Mouse (Mus musculus): Measurements from ENCODE around the gene Sipa1l1. TPM values are rescaled to one million over a fixed set of nuclear protein-coding genes. Genes with fewer than 3 reads are reported as not detected.

Gene Sipa1l1
- total and polyA plus RNA-seq, 3 experiments = 13.6 to 36.7 (median 23.6) TPM

DNA sequence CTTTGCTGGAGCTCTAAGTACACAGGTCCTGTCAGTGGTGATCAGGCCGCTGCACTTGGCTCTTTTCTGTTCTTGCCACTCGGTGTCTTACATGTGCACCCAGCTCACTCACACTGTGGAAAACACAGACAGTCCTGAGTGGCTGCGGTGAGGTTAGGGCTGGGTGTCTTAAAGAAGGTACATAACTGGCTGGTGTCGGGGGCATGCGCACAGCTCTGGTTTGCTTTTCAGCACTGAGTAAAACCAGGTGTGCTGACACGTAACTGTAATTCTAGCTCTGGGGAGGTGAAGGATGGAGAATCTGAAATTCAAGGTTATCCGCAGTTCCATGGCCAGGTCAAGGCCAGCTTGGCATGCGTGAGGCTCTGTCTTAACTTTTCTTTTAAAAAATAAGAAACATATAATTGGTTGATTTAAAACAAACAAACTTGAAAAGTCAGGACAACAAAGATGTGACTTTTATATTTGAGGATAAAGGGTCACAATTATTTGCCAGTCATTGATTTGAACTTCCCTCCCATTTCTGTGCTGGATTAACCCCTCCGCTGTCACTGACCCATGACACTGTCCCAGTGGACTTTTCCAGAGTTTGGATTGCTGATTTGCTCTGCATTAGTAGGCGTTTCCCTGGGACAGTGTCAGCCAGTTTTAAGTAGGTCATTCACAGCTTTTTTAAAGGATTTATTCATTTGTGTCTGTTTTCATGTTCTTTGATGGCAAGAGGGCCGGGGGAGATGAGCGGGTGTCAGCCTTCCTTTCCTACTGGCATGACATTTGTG is 163.9 kb downstream of the Sipa1l1 start:
- in situ Hi-C loops (cut with MboI; ENCODE audit: low pct_ligation_motif_present, low pct_unique_long_range_greater_than_20kb, low sequenced_read_pairs) = no loop called here
- H3K9ac ChIP-seq (ENCODE audit: insufficient read depth, low read depth) = no peak overlapping the region
- H3K4me1 ChIP-seq (ENCODE audit: control insufficient read depth in 1 of 2, insufficient read depth in 2 of 2) = peaks cover 0 to 2% of the 10 kb centered on the region in 2 experiments; a peak in 1 of 4 replicates
- H3K79me2 ChIP-seq (replicated peaks; ENCODE audit: control insufficient read depth, extremely low read depth, insufficient read depth, poor library complexity, severe bottlenecking) = no peaks in the 10 kb centered on the region
- no peaks in the 10 kb centered on the region for H3K9me3 ChIP-seq (replicated peaks; ENCODE audit: low read length)
- H3K36me3 ChIP-seq (replicated peaks in 1 of 2; ENCODE audit: control insufficient read depth in 1 of 2, insufficient read depth in 1 of 2, low read length in 1 of 2) = peaks cover 0 to 27% of the 10 kb centered on the region in 2 experiments
- H3K27me3 ChIP-seq (replicated peaks) = no peaks in the 10 kb centered on the region
- no peak for TF ChIP-seq GABPA (IDR thresholded peaks at IDR 0.05; ENCODE audit: insufficient replicate concordance, low read depth, low read length)
- no peak overlapping the region for H3K27ac ChIP-seq (ENCODE audit: insufficient read depth, low read depth)
- dilution Hi-C loops (cut with MboI; ENCODE audit: extremely low pct_ligation_motif_present, extremely low pct_unique_long_range_greater_than_20kb, low sequenced_read_pairs) = no loop called here
- H3K4me3 ChIP-seq (replicated peaks in 1 of 3; ENCODE audit: low read depth in 2 of 3, low read length in 2 of 3, poor library complexity in 1 of 3) = no peak overlapping the region
- no peak overlapping the region for H3K4me2 ChIP-seq (ENCODE audit: insufficient read depth, low read depth, poor library complexity, severe bottlenecking)
- DNase-seq (ENCODE audit: extremely low read depth) = no peak

GRCm38 (mm10) chr12:82333999-82334398 is 164.9 kb downstream of the Sipa1l1 start:
- dilution Hi-C loops (cut with MboI; ENCODE audit: extremely low pct_ligation_motif_present, extremely low pct_unique_long_range_greater_than_20kb, low sequenced_read_pairs) (no loop called here), in situ Hi-C loops (cut with MboI; ENCODE audit: low pct_ligation_motif_present, low pct_unique_long_range_greater_than_20kb, low sequenced_read_pairs) (no loop called here)
- no peak overlapping the region for H3K9ac ChIP-seq (ENCODE audit: insufficient read depth, low read depth)
- no peak overlapping the region for H3K4me3 ChIP-seq (replicated peaks in 1 of 3; ENCODE audit: low read depth in 2 of 3, low read length in 2 of 3, poor library complexity in 1 of 3)
- no peaks in the 10 kb centered on the region for H3K27me3 ChIP-seq (replicated peaks)
- no peak for DNase-seq (ENCODE audit: extremely low read depth)
- no peak overlapping the region for H3K4me2 ChIP-seq (ENCODE audit: insufficient read depth, low read depth, poor library complexity, severe bottlenecking)
- H3K36me3 ChIP-seq (replicated peaks in 1 of 2; ENCODE audit: control insufficient read depth in 1 of 2, insufficient read depth in 1 of 2, low read length in 1 of 2) = peaks cover 0 to 25% of the 10 kb centered on the region in 2 experiments
- H3K27ac ChIP-seq (ENCODE audit: insufficient read depth, low read depth) = no peak overlapping the region
- no peaks in the 10 kb centered on the region for H3K9me3 ChIP-seq (replicated peaks; ENCODE audit: low read length)
- TF ChIP-seq GABPA (IDR thresholded peaks at IDR 0.05; ENCODE audit: insufficient replicate concordance, low read depth, low read length) = no peak
- no peak for TF ChIP-seq EP300 (IDR thresholded peaks at IDR 0.05; ENCODE audit: low read length)
- TF ChIP-seq RCOR1 (conservative IDR thresholded peaks at IDR 0.05; ENCODE audit: low read depth, low read length) = no peak
- TF ChIP-seq POLR2AphosphoS2 (IDR thresholded peaks at IDR 0.05; ENCODE audit: low read depth, low read length) = no peak
- TF ChIP-seq E2F4 (IDR thresholded peaks at IDR 0.05; ENCODE audit: insufficient replicate concordance, low read depth, low read length) = no peak
- TF ChIP-seq CHD2 (IDR thresholded peaks at IDR 0.05; ENCODE audit: low read length) = no peak
- no peak for TF ChIP-seq CHD1 (IDR thresholded peaks at IDR 0.05; ENCODE audit: low read depth, low read length)
- peaks cover 0 to 2% of the 10 kb centered on the region in 2 experiments; a peak in 1 of 4 replicates for H3K4me1 ChIP-seq (ENCODE audit: control insufficient read depth in 1 of 2, insufficient read depth in 2 of 2)
- H3K79me2 ChIP-seq (replicated peaks; ENCODE audit: control insufficient read depth, extremely low read depth, insufficient read depth, poor library complexity, severe bottlenecking) = no peaks in the 10 kb centered on the region

DNA sequence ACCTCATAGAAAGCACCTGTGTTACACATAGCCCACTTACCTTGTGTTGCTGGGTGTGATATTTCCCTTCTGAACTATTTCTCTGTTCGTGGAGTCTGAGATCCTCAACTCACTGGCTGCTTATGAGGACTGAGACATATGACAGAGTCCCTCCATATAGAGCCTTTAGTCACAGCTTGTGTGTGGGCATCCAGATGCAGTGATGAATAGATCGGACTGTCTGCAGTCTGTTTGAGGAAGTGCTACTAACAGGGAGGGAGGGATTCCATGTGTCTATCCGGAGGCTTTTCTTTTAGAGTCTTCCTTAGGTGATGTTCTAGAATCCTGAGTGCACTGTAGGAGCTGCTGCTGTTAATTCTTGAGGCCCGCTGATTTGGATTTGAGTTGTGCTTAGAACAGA is 165.4 kb downstream of the Sipa1l1 start:
- Histone ChIP-seq H3K36me3 (replicated peaks in 1 of 2; ENCODE audit: control insufficient read depth in 1 of 2, insufficient read depth in 1 of 2, low read length in 1 of 2) (peaks cover 0 to 26% of the 10 kb centered on the region in 2 experiments), H3K27ac (ENCODE audit: insufficient read depth, low read depth) (no peak overlapping the region), H3K4me2 (ENCODE audit: insufficient read depth, low read depth, poor library complexity, severe bottlenecking) (no peak overlapping the region), H3K4me3 (replicated peaks in 1 of 3; ENCODE audit: low read depth in 2 of 3, low read length in 2 of 3, poor library complexity in 1 of 3) (no peak overlapping the region), H3K9ac (ENCODE audit: insufficient read depth, low read depth) (no peak overlapping the region), H3K27me3 (replicated peaks) (no peaks in the 10 kb centered on the region), H3K79me2 (replicated peaks; ENCODE audit: control insufficient read depth, extremely low read depth, insufficient read depth, poor library complexity, severe bottlenecking) (no peaks in the 10 kb centered on the region), H3K9me3 (replicated peaks; ENCODE audit: low read length) (no peaks in the 10 kb centered on the region), H3K4me1 (ENCODE audit: control insufficient read depth in 1 of 2, insufficient read depth in 2 of 2) (0 out of 4 replicates have a peak, but pooled peaks cover 0 to 2% of the 10 kb centered on the region in 2 experiments)
- TF ChIP-seq USF1 (IDR thresholded peaks at IDR 0.05; ENCODE audit: low read depth, low read length) = no peak
- TF ChIP-seq CHD2 (IDR thresholded peaks at IDR 0.05; ENCODE audit: low read length) = no peak
- TF ChIP-seq MAZ (IDR thresholded peaks at IDR 0.05; ENCODE audit: low read depth, low read length) = no peak
- no peak for TF ChIP-seq TBP (conservative IDR thresholded peaks at IDR 0.05; ENCODE audit: low read depth, low read length)
- no peak for TF ChIP-seq MAFK (IDR thresholded peaks at IDR 0.05; ENCODE audit: insufficient replicate concordance, low read length)
- no peak for TF ChIP-seq E2F4 (IDR thresholded peaks at IDR 0.05; ENCODE audit: insufficient replicate concordance, low read depth, low read length)
- no peak for TF ChIP-seq JUN (IDR thresholded peaks at IDR 0.05; ENCODE audit: insufficient read depth, low read depth, low read length)
- TF ChIP-seq NRF1 (IDR thresholded peaks at IDR 0.05; ENCODE audit: low read depth, low read length) = no peak
- TF ChIP-seq GABPA (IDR thresholded peaks at IDR 0.05; ENCODE audit: insufficient replicate concordance, low read depth, low read length) = no peak
- no peak for TF ChIP-seq MEF2A (IDR thresholded peaks at IDR 0.05; ENCODE audit: borderline replicate concordance, low read depth, low read length)
- dilution Hi-C loops (cut with MboI; ENCODE audit: extremely low pct_ligation_motif_present, extremely low pct_unique_long_range_greater_than_20kb, low sequenced_read_pairs) (no loop called here), in situ Hi-C loops (cut with MboI; ENCODE audit: low pct_ligation_motif_present, low pct_unique_long_range_greater_than_20kb, low sequenced_read_pairs) (no loop called here)
- no peak for DNase-seq (ENCODE audit: extremely low read depth)
